Mouse (Mus musculus): ENCODE measurements around the gene Ak2.

The Ak2 gene

GRCm38 (mm10) chr4:129009521-129009920 lies 17.8 kb downstream of the Ak2 start:
- CTCF ChIA-PET, result interaction anchor here (0.7 kb wide), 1 partner anchor 14 kb away, joined by 3 read pairs; no protein-coding TSS in a partner anchor

- CTCF ChIA-PET, result no interaction called here
Observed at GRCm38 (mm10) chr4:129011604-129012121, 19.9 kb downstream of the Ak2 start.

- CTCF ChIA-PET, result no interaction called here
Observed at GRCm38 (mm10) chr4:129013151-129013864, 21.6 kb downstream of the Ak2 start.

GRCm38 (mm10) chr4:129016329-129016728 lies 24.6 kb downstream of the Ak2 start:
- CTCF ChIA-PET, result interaction anchor here (0.7 kb wide), 1 partner anchor 60 kb away, joined by 6 read pairs; no protein-coding TSS in a partner anchor

- CTCF ChIA-PET, result interaction anchor here (0.7 kb wide), 1 partner anchor 52 kb away, joined by 3 read pairs; no protein-coding TSS in a partner anchor
Observed at GRCm38 (mm10) chr4:129017150-129017549, 25.4 kb downstream of the Ak2 start.

- CTCF ChIA-PET, result no interaction called here
Observed at GRCm38 (mm10) chr4:129018788-129019435, 27.2 kb downstream of the Ak2 start.

- CTCF ChIA-PET, result interaction anchor here (0.7 to 1.3 kb wide), 2 partner anchors 12 to 64 kb away, joined by 3 read pairs; no protein-coding TSS in a partner anchor
Observed at GRCm38 (mm10) chr4:129019788-129020187, 28.0 kb downstream of the Ak2 start.

- CTCF ChIA-PET, result interaction anchor here (0.6 to 1.3 kb wide), 2 partner anchors 12 to 13 kb away, joined by 3 read pairs; no protein-coding TSS in a partner anchor
Observed at GRCm38 (mm10) chr4:129020454-129020853, 28.7 kb downstream of the Ak2 start.

- CTCF ChIA-PET, result interaction anchor here (0.6 kb wide), 1 partner anchor 1689 kb away, joined by 3 read pairs; no protein-coding TSS in a partner anchor
Observed at GRCm38 (mm10) chr4:129021426-129021825, 29.7 kb downstream of the Ak2 start.

- CTCF ChIA-PET, result interaction anchor here (0.6 kb wide), 1 partner anchor 1689 kb away, joined by 3 read pairs; no protein-coding TSS in a partner anchor
Observed at GRCm38 (mm10) chr4:129021886-129022285, 30.1 kb downstream of the Ak2 start.

GRCm38 (mm10) chr4:129023884-129024283 lies 32.1 kb downstream of the Ak2 start:
- CTCF ChIA-PET, result no interaction called here

- CTCF ChIA-PET, result no interaction called here
Observed at GRCm38 (mm10) chr4:129024775-129025174, 33.0 kb downstream of the Ak2 start.

GRCm38 (mm10) chr4:129025707-129026106 lies 33.9 kb downstream of the Ak2 start:
- CTCF ChIA-PET, result no interaction called here

- CTCF ChIA-PET, result no interaction called here
Observed at GRCm38 (mm10) chr4:129030746-129031145, 39.0 kb downstream of the Ak2 start.

GRCm38 (mm10) chr4:129031408-129031965 lies 39.7 kb downstream of the Ak2 start:
- CTCF ChIA-PET, result interaction anchor here (1.1 kb wide), 1 partner anchor 11 kb away, joined by 3 read pairs; no protein-coding TSS in a partner anchor

GRCm38 (mm10) chr4:129032133-129032962 lies 40.6 kb downstream of the Ak2 start:
- CTCF ChIA-PET, result interaction anchor here (1.1 kb wide), 2 partner anchors 12 to 40 kb away, joined by 3 read pairs; partner anchors contain the start of gene Ak2

GRCm38 (mm10) chr4:129032963-129033951 lies 41.5 kb downstream of the Ak2 start:
- CTCF ChIA-PET, result interaction anchor here (0.6 to 1.1 kb wide), 2 partner anchors 13 to 41 kb away, joined by 3 read pairs; partner anchors contain the start of gene Ak2

- CTCF ChIA-PET, result interaction anchor here (0.6 kb wide), 1 partner anchor 16 kb away, joined by 4 read pairs; no protein-coding TSS in a partner anchor
Observed at GRCm38 (mm10) chr4:129034224-129034623, 42.5 kb downstream of the Ak2 start.
